Mouse (Mus musculus) heart, embryonic 13.5 days (tissue): ENCODE results near the gene Fbxl3. TPM values are rescaled to one million over a fixed set of nuclear protein-coding genes. Genes with fewer than 3 reads are reported as not detected.

Experiments used
- ATAC-seq: fragments of 200-750 bp; cut with Nextera tagmentation; 2 replicates; pipeline ENCODE4 v1.8.0; 2017; ENCODE audit warnings: moderate TSS enrichment; ENCODE audit not compliant: insufficient number of reproducible peaks, low FRiP score, low TSS enrichment; ENCODE audit errors: extremely low read depth
- H3K27ac ChIP-seq: fragments of 300-500 bp; sonication (generic); replicated peaks from 2 replicates; pipeline ENCODE4 v1.5.1; 2015; ENCODE audit warnings: moderate library complexity, mild to moderate bottlenecking, inconsistent platforms
- H3K27me3 ChIP-seq: fragments of 300-500 bp; sonication (generic); replicated peaks from 2 replicates; pipeline ENCODE4 v1.6.1; 2015; ENCODE audit warnings: mild to moderate bottlenecking, inconsistent platforms
- H3K36me3 ChIP-seq: fragments of 300-500 bp; sonication (generic); 2 replicates; pipeline ENCODE4 v1.6.1; 2015; ENCODE audit warnings: mild to moderate bottlenecking, inconsistent platforms
- H3K4me1 ChIP-seq: fragments of 300-500 bp; sonication (generic); 2 replicates; pipeline ENCODE4 v1.6.1; 2015; ENCODE audit warnings: inconsistent platforms
- H3K4me2 ChIP-seq: fragments of 300-500 bp; sonication (generic); 2 replicates; pipeline ENCODE4 v1.6.1; 2015; ENCODE audit warnings: inconsistent platforms, mild to moderate bottlenecking, moderate library complexity
- H3K4me3 ChIP-seq: fragments of 300-500 bp; sonication (generic); 2 replicates; pipeline ENCODE4 v1.5.1; 2015; ENCODE audit warnings: moderate library complexity, mild to moderate bottlenecking, inconsistent platforms
- H3K9ac ChIP-seq: fragments of 300-500 bp; sonication (generic); 2 replicates; pipeline ENCODE4 v1.6.1; 2015; ENCODE audit warnings: inconsistent platforms, mild to moderate bottlenecking, moderate library complexity
- H3K9me3 ChIP-seq: fragments of 300-500 bp; sonication (generic); 2 replicates; pipeline ENCODE4 v1.6.1; 2016; ENCODE audit warnings: inconsistent platforms
- WGBS: fragments of 180-500 bp; shearing (Covaris S2); methylation state at CpG from one replicate; pipeline ENCODE4 v1.1.7; 2015; ENCODE audit warnings: mixed read lengths; 5-methylcytosine and 5-hydroxymethylcytosine counted together
- polyA plus RNA-seq: library from polyadenylated mRNA; unstranded; fragments of >200 nt; fragmentation: Nextera tagmentation; extraction: Ambion mirVana; gene quantifications from 2 replicates; pipeline ENCODE4 v1.2.1, GENCODE M21; 2015

The Fbxl3 gene
- polyA plus RNA-seq, 1 experiment from 2014 or later: 18.8 TPM

- WGBS: 11% methylated on average over 10 of the region's 10 CpGs
- no peak overlapping the region for H3K4me3 ChIP-seq
- peak overlapping the region; percentile 55 for H3K4me2 ChIP-seq
- no peak overlapping the region for H3K27ac ChIP-seq
- H3K4me1 ChIP-seq: peaks cover 12% of the 10 kb centered on the region
- no peaks in the 10 kb centered on the region for H3K27me3 ChIP-seq
- ATAC-seq: no peak
- H3K9me3 ChIP-seq: no peaks in the 10 kb centered on the region
- H3K9ac ChIP-seq: peak overlapping the region; percentile 58; the same call in 1 of the 2 replicates
- no peaks in the 10 kb centered on the region for H3K36me3 ChIP-seq
Measured at GRCm38 (mm10) chr14:103065294-103066167, 33.8 kb downstream of the Fbxl3 start.

- Histone ChIP-seq H3K27me3 (no peaks in the 10 kb centered on the region), H3K9me3 (no peaks in the 10 kb centered on the region), H3K4me1 (no peaks in the 10 kb centered on the region), H3K9ac (no peak overlapping the region), H3K36me3 (no peaks in the 10 kb centered on the region), H3K4me2 (no peak overlapping the region), H3K4me3 (no peak overlapping the region), H3K27ac (no peak overlapping the region)
- 76% methylated on average over 10 of the region's 10 CpGs for WGBS
- no peak for ATAC-seq
Measured at GRCm38 (mm10) chr14:103059495-103059894, 39.9 kb downstream of the Fbxl3 start.

GRCm38 (mm10) chr14:103058998-103059397, 40.4 kb downstream of the Fbxl3 start:
- H3K27ac ChIP-seq: no peak overlapping the region
- WGBS: 51% methylated on average over 1 of the region's 1 CpGs
- H3K4me2 ChIP-seq: no peak overlapping the region
- no peaks in the 10 kb centered on the region for H3K9me3 ChIP-seq
- H3K4me1 ChIP-seq: no peaks in the 10 kb centered on the region
- H3K4me3 ChIP-seq: no peak overlapping the region
- H3K27me3 ChIP-seq: no peaks in the 10 kb centered on the region
- no peak for ATAC-seq
- H3K36me3 ChIP-seq: no peaks in the 10 kb centered on the region
- no peak overlapping the region for H3K9ac ChIP-seq

- H3K4me3 ChIP-seq: no peak overlapping the region
- no peak overlapping the region for H3K9ac ChIP-seq
- H3K27me3 ChIP-seq: no peaks in the 10 kb centered on the region
- 78% methylated on average over 7 of the region's 7 CpGs for WGBS
- H3K4me2 ChIP-seq: no peak overlapping the region
- no peak overlapping the region for H3K27ac ChIP-seq
- H3K36me3 ChIP-seq: no peaks in the 10 kb centered on the region
- no peaks in the 10 kb centered on the region for H3K9me3 ChIP-seq
- H3K4me1 ChIP-seq: no peaks in the 10 kb centered on the region
- ATAC-seq: no peak
Measured at GRCm38 (mm10) chr14:103056601-103057000, 42.8 kb downstream of the Fbxl3 start.

- Histone ChIP-seq H3K4me2 (no peak overlapping the region), H3K9me3 (no peaks in the 10 kb centered on the region), H3K27me3 (no peaks in the 10 kb centered on the region), H3K36me3 (no peaks in the 10 kb centered on the region), H3K27ac (no peak overlapping the region), H3K4me1 (no peaks in the 10 kb centered on the region), H3K9ac (no peak overlapping the region), H3K4me3 (no peak overlapping the region)
- ATAC-seq: no peak
- 73% methylated on average over 13 of the region's 13 CpGs for WGBS
Measured at GRCm38 (mm10) chr14:103054731-103055130, 44.6 kb downstream of the Fbxl3 start.

GRCm38 (mm10) chr14:103051159-103051769, 48.1 kb downstream of the Fbxl3 start:
- Histone ChIP-seq H3K9me3 (no peaks in the 10 kb centered on the region), H3K27me3 (no peaks in the 10 kb centered on the region), H3K4me2 (no peak overlapping the region), H3K4me1 (0 out of 2 replicates have a peak, but pooled peaks cover 3% of the 10 kb centered on the region), H3K36me3 (no peaks in the 10 kb centered on the region), H3K4me3 (no peak overlapping the region), H3K27ac (no peak overlapping the region), H3K9ac (no peak overlapping the region)
- ATAC-seq: no peak
- 29% methylated on average over 8 of the region's 8 CpGs for WGBS

- ATAC-seq: no peak
- Histone ChIP-seq H3K9me3 (no peaks in the 10 kb centered on the region), H3K36me3 (no peaks in the 10 kb centered on the region), H3K4me2 (no peak overlapping the region), H3K4me1 (0 out of 2 replicates have a peak, but pooled peaks cover 3% of the 10 kb centered on the region), H3K27ac (no peak overlapping the region), H3K9ac (no peak overlapping the region), H3K4me3 (no peak overlapping the region), H3K27me3 (no peaks in the 10 kb centered on the region)
- 51% methylated on average over 11 of the region's 11 CpGs for WGBS
Measured at GRCm38 (mm10) chr14:103048292-103049086, 50.9 kb downstream of the Fbxl3 start.

- Histone ChIP-seq H3K27me3 (no peaks in the 10 kb centered on the region), H3K36me3 (no peaks in the 10 kb centered on the region), H3K9me3 (no peaks in the 10 kb centered on the region), H3K27ac (no peak within 1 kb of the TSS), H3K4me2 (no peak within 1 kb of the TSS), H3K9ac (no peak within 1 kb of the TSS), H3K4me1 (0 out of 2 replicates have a peak, but pooled peaks cover 3% of the 10 kb centered on the region), H3K4me3 (no peak within 1 kb of the TSS)
- ATAC-seq: no peak
- 63% methylated on average over 2 of the region's 2 CpGs for WGBS
Measured at GRCm38 (mm10) chr14:103046677-103047076, 52.7 kb downstream of the Fbxl3 start, which contains the start of gene Acod1. Gene Acod1, plus strand, starts transcription at chr14:103046977.

- peaks cover 2% of the 10 kb centered on the region; the same call in 1 of the 2 replicates for H3K4me1 ChIP-seq
- no peaks in the 10 kb centered on the region for H3K9me3 ChIP-seq
- no peaks in the 10 kb centered on the region for H3K27me3 ChIP-seq
- ATAC-seq: no peak
- H3K36me3 ChIP-seq: no peaks in the 10 kb centered on the region
- 73% methylated on average over 3 of the region's 3 CpGs for WGBS
- no peak overlapping the region for H3K27ac ChIP-seq
- H3K4me2 ChIP-seq: no peak overlapping the region
- H3K9ac ChIP-seq: no peak overlapping the region
- H3K4me3 ChIP-seq: no peak overlapping the region
Measured at GRCm38 (mm10) chr14:103037016-103037415, 62.4 kb downstream of the Fbxl3 start.

- Histone ChIP-seq H3K36me3 (no peaks in the 10 kb centered on the region), H3K27ac (no peak overlapping the region), H3K9me3 (no peaks in the 10 kb centered on the region), H3K4me1 (peaks cover 2% of the 10 kb centered on the region; the same call in 1 of the 2 replicates), H3K4me3 (no peak overlapping the region), H3K27me3 (no peaks in the 10 kb centered on the region), H3K4me2 (no peak overlapping the region), H3K9ac (no peak overlapping the region)
- no peak for ATAC-seq
- 78% methylated on average over 9 of the region's 9 CpGs for WGBS
Measured at GRCm38 (mm10) chr14:103034076-103034475, 65.3 kb downstream of the Fbxl3 start.

- H3K27me3 ChIP-seq: no peaks in the 10 kb centered on the region
- H3K9ac ChIP-seq: no peak overlapping the region
- no peaks in the 10 kb centered on the region for H3K36me3 ChIP-seq
- peak overlapping the region; percentile 70 for H3K27ac ChIP-seq
- no peak overlapping the region for H3K4me3 ChIP-seq
- ATAC-seq: peak; percentile 54
- peaks cover 2% of the 10 kb centered on the region; the same call in 1 of the 2 replicates for H3K4me1 ChIP-seq
- WGBS: 60% methylated on average over 10 of the region's 10 CpGs
- H3K4me2 ChIP-seq: 0 out of 2 replicates have a peak overlapping the region, but pooled peaks have one; percentile 13
- no peaks in the 10 kb centered on the region for H3K9me3 ChIP-seq
Measured at GRCm38 (mm10) chr14:103033271-103033823, 66.0 kb downstream of the Fbxl3 start.
